Mouse (Mus musculus): Measurements from ENCODE around the gene Zfp775. TPM values are rescaled to one million over a fixed set of nuclear protein-coding genes. Genes with fewer than 3 reads are reported as not detected.

Zfp775 gene
- total RNA-seq (2023): 0.32 and 0.57 TPM in 2 replicates

GRCm38 (mm10) chr6:48601271-48602079 is at the start of gene Zfp775:
Gene Zfp775, plus strand, starts transcription at chr6:48602063.

DNA sequence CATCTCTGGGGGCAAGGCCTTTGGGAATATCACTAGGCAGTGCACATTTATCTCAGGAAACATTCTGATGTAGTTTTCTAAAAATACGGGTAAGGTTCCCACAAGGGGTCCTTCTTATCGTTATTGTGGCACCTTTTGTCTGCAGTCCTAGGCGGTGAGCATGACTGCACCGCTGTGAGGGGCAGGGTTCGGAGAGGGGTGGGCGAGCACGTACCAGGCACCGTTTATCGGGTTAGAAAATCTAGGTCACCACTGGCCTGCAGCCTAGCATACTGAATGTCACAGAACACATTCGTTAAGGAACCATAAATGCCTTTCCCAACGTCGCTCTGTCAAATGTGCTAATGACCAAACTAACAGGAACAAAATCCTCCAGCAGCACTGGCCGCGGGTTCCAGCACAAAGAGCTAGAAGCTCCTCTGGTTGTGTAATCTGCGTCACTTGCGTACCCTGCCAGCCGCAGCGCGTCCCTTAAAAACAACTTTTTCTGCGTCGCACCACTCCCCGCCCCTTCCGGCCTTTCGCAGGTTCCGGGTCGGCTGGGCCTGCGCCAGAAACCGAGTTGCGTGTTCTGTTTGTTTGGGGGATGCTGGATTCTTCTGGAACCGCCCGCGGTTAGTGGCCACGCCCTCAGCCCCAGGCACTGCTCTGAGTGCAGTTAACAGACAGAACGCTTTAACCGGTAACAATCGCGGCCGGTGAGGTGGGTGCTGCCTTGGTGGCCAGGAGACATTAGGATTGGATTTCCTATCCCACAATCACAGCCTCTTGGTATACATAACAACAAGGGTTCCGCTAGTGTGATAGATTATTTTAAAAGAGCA is 47.4 kb upstream of the Zfp775 start, which contains the start of gene Lrrc61:
TSS of gene Lrrc61 (plus strand) at position 517 of the 824 bp plus-strand sequence.

GRCm38 (mm10) chr6:48572572-48573061 is 29.2 kb upstream of the Zfp775 start, which contains the start of gene Rarres2:
Gene Rarres2, minus strand, starts transcription at chr6:48572789.

DNA sequence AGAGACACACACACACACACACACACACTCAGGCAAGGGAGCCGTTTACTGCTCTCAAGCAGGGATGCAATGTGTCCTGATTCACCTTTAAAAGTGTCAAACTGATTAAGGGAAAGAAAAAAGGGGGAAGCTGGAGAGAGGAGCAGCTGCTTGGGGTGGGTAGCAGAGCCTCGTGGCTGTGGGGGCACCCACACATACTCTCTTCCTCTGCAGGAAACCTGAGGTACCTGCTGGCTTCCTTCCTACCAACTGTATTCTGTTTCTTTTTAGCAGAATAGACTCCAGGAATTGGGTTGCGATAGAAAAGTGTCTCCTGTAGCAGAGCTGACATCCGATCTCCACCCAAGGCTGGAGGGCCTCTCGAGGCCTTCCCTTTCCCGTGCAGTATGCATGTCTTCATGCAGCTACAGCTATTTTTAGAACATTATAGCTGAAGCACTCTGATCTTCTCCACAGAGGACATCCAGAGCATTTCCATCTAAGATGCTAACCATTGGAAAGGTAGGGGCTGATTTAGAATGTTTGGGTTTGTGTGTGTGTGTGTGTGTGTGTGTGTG is 12.6 kb upstream of the Zfp775 start, which contains the start of gene Gm45021:
TSS of gene Gm45021 (plus strand) at position 417 of the 557 bp plus-strand sequence.

GRCm38 (mm10) chr6:48593158-48594042 is 8.5 kb upstream of the Zfp775 start, which contains the start of the genes Repin1 and Gm44965:
Gene Repin1, plus strand, starts transcription at chr6:48593883.
Gene Gm44965, plus strand, starts transcription at chr6:48593941.

GRCm38 (mm10) chr6:48626464-48626863 is 24.6 kb downstream of the Zfp775 start, which contains the start of gene AI854703:
Gene AI854703, plus strand, starts transcription at chr6:48626764.

GRCm38 (mm10) chr6:48646995-48647394 is 45.1 kb downstream of the Zfp775 start, which contains the start of gene Gimap8:
Gene Gimap8, plus strand, starts transcription at chr6:48647234.

Other genes with a start within 250 kb of the Zfp775 start
- gene Krba1, start 206.5 kb upstream of the Zfp775 start, total RNA-seq (2023): 0.45 and 0.82 TPM in 2 replicates
- 8.6 and 11.1 TPM in 2 replicates for gene Zfp467, start 156.2 kb upstream of the Zfp775 start, total RNA-seq (2023)
- 0.16 TPM in 1 of 2 replicates, not detected in the other for gene Sspo, start 153.8 kb upstream of the Zfp775 start, total RNA-seq (2023)
- 0.45 TPM in 1 of 2 replicates, not detected in the other for gene Atp6v0e2, start 64.4 kb upstream of the Zfp775 start, total RNA-seq (2023)
- gene Lrrc61, start 47.3 kb upstream of the Zfp775 start, total RNA-seq (2023): 22.5 and 23.0 TPM in 2 replicates
- not detected in 2 replicates for gene Rarres2, start 29.3 kb upstream of the Zfp775 start, total RNA-seq (2023)
- gene Gm45021, start 12.5 kb upstream of the Zfp775 start, total RNA-seq (2023): not detected in 2 replicates
- 2.2 and 2.9 TPM in 2 replicates for gene Repin1, start 8.2 kb upstream of the Zfp775 start, total RNA-seq (2023)
- gene Gm44965, start 8.1 kb upstream of the Zfp775 start, total RNA-seq (2023): 2.2 TPM in 1 of 2 replicates, not detected in the other
- not detected in 2 replicates for gene AI854703, start 24.7 kb downstream of the Zfp775 start, total RNA-seq (2023)
- 0.11 and 0.38 TPM in 2 replicates for gene Gimap8, start 45.2 kb downstream of the Zfp775 start, total RNA-seq (2023)
- 2.1 and 3.1 TPM in 2 replicates for gene Gimap9, start 74.1 kb downstream of the Zfp775 start, total RNA-seq (2023)
- gene Gimap4, start 82.5 kb downstream of the Zfp775 start, total RNA-seq (2023): 0.29 TPM in 1 of 2 replicates, not detected in the other
- 3.2 and 3.3 TPM in 2 replicates for gene Gimap6, start 106.2 kb downstream of the Zfp775 start, total RNA-seq (2023)
- gene Gm28053, start 116.5 kb downstream of the Zfp775 start, total RNA-seq (2023): not detected in 2 replicates
- not detected in 2 replicates for gene Gimap7, start 116.6 kb downstream of the Zfp775 start, total RNA-seq (2023)
- gene Gimap1, start 137.0 kb downstream of the Zfp775 start, total RNA-seq (2023): 0.32 TPM in 1 of 2 replicates, not detected in the other
- 0.57 TPM in 1 of 2 replicates, not detected in the other for gene Gimap5, start 144.1 kb downstream of the Zfp775 start, total RNA-seq (2023)
- 0.20 and 0.22 TPM in 2 replicates for gene Gimap3, start 168.8 kb downstream of the Zfp775 start, total RNA-seq (2023)
- 6.0 and 6.9 TPM in 2 replicates for gene Tmem176a, start 238.9 kb downstream of the Zfp775 start, total RNA-seq (2023)
- 11.2 and 12.8 TPM in 2 replicates for gene Tmem176b, start 239.4 kb downstream of the Zfp775 start, total RNA-seq (2023)